In the genomic region with DNA sequence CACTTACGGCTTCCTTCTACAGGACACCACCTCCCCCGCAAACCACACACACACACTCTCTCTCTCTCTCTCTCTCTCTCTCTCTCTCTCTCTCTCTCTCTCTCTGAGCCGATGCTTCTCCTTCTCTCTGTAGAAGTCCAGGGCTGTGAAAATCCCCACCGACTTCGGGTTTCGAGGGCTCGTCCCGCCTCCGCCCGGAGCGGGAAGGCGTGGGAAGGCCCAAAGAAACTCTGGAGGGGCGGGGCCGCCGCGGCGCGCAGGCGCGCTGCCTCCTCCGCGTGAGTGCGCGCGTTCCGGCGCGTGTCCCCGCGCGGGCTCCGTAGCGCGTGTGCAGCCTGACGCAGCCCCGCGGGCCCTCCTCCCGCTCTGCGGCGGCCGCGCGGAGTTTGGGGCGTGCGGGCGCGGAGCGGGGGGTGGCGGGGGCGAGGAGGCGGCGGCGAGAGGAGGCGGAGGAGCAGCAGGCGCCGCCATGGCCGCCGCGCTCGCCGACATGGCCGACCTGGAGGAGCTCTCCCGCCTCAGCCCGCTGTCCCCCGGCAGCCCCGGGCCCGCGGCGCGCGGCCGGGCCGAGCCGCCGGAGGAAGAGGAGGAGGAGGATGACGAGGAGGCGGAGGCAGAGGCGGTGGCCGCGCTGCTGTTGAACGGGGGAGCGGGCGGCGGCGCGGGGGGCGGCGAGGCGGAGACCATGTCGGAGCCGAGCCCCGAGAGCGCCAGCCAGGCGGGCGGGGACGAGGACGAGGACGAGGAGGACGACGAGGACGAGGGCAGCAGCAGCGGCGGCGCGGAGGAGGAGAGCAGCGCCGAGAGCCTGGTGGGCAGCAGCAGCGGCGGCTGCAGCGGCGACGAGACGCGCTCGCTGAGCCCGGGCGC, we compare ENCODE assay signal across 8 mouse cellular contexts. TPM values are rescaled to one million over a fixed set of nuclear protein-coding genes. Genes with fewer than 3 reads are reported as not detected.
DNase-seq lines count a peak whose midpoint lies in the region; ATAC-seq and TF ChIP-seq lines count a peak whose summit lies in the region.

No protein-coding gene starts in this region.

- peaks cover 0 to 27% of the 10 kb centered on the region in 2 experiments; a peak in 2 of 4 replicates for H3K36me3 ChIP-seq in MEL (ENCODE audit: control insufficient read depth in 1 of 2, insufficient read depth in 2 of 2, low read length in 2 of 2)
- H3K36me3 ChIP-seq in hindbrain, embryonic 10.5 days = no peaks in the 10 kb centered on the region
- no peaks in the 10 kb centered on the region for H3K36me3 ChIP-seq in lung, postnatal 0 days (ENCODE audit: insufficient read depth, low read length)

- peak overlapping the region; percentile 76 for H3K4me2 ChIP-seq in lung, postnatal 0 days (replicated peaks; ENCODE audit: low read depth, low read length)

- peak in 1 of 2 experiments; percentile 31; a peak in 1 of 4 replicates for TF ChIP-seq EP300 in MEL (IDR thresholded peaks at IDR 0.05; ENCODE audit: low read depth in 1 of 2, low read length in 2 of 2)
- no peak for TF ChIP-seq EP300 in lung, postnatal 0 days (IDR thresholded peaks at IDR 0.05)

- H3K27ac ChIP-seq in MEL (ENCODE audit: control insufficient read depth, low read depth, low read length) = peak overlapping the region; percentile 91
- H3K27ac ChIP-seq in cerebellum, adult 2 months (ENCODE audit: insufficient read depth, low read length) = peak overlapping the region; percentile 93
- peak overlapping the region; percentile 98 for H3K27ac ChIP-seq in hindbrain, embryonic 10.5 days
- H3K27ac ChIP-seq in lung, postnatal 0 days (ENCODE audit: low read length) = peak overlapping the region; percentile 95

- peak; percentile 58 to 61; a peak in 1 of 4 replicates for TF ChIP-seq POLR2A in MEL (IDR thresholded peaks at IDR 0.05; ENCODE audit: control insufficient read depth in 1 of 2, insufficient read depth in 1 of 2, low read depth in 1 of 2, low read length in 2 of 2, poor library complexity in 1 of 2)
- peak; percentile 40 for TF ChIP-seq POLR2A in cerebellum, adult 2 months (IDR thresholded peaks at IDR 0.05; ENCODE audit: borderline replicate concordance, insufficient read depth, low read length)

- TF ChIP-seq RAD21 in MEL (IDR thresholded peaks at IDR 0.05; ENCODE audit: low read depth, low read length) = no peak

- H3K9me3 ChIP-seq in MEL (replicated peaks; ENCODE audit: insufficient read depth, low read length) = no peaks in the 10 kb centered on the region
- no peaks in the 10 kb centered on the region for H3K9me3 ChIP-seq in hindbrain, embryonic 10.5 days
- no peaks in the 10 kb centered on the region for H3K9me3 ChIP-seq in lung, postnatal 0 days (ENCODE audit: low read length)

- peak; percentile 89 for DNase-seq in MEL (ENCODE audit: low read depth, low spot score)
- peak; percentile 95 to 96 for DNase-seq in cerebellum, adult 2 months
- DNase-seq in forelimb bud, embryonic 11.5 days (ENCODE audit: low read depth, low spot score) = peak; percentile 92
- DNase-seq in hindbrain, embryonic 10.5 days (ENCODE audit: low spot score) = peak; percentile 90
- peak; percentile 94 for DNase-seq in layer of hippocampus, adult 9-11 months
- DNase-seq in lung, postnatal 0 days (ENCODE audit: low spot score) = peak; percentile 96
- DNase-seq in ovary, postnatal 14 days (ENCODE audit: low spot score) = peak; percentile 92
- peak; percentile 95 for DNase-seq in thymus, postnatal 14 days

- 1% methylated on average over 102 of the region's 117 CpGs for WGBS in cerebellum, adult 2 months
- 1% methylated on average over 110 of the region's 117 CpGs for WGBS in hindbrain, embryonic 10.5 days
- under 1% methylated on average over 58 of the region's 117 CpGs for WGBS in lung, postnatal 0 days

- peaks cover 6 to 30% of the 10 kb centered on the region in 2 experiments for H3K4me1 ChIP-seq in MEL (ENCODE audit: control insufficient read depth in 1 of 2, insufficient read depth in 2 of 2, low read length in 2 of 2)
- H3K4me1 ChIP-seq in cerebellum, adult 2 months (ENCODE audit: control insufficient read depth, insufficient read depth, low read length) = peaks cover 3% of the 10 kb centered on the region; the same call in 1 of the 2 replicates
- H3K4me1 ChIP-seq in hindbrain, embryonic 10.5 days (replicated peaks) = peaks cover 43% of the 10 kb centered on the region
- peaks cover 11% of the 10 kb centered on the region; the same call in 1 of the 2 replicates for H3K4me1 ChIP-seq in lung, postnatal 0 days (ENCODE audit: insufficient read depth, low read depth, low read length)

- peak overlapping the region; percentile 98 for H3K9ac ChIP-seq in MEL (ENCODE audit: control insufficient read depth, low read depth, low read length, poor library complexity, severe bottlenecking)
- peak overlapping the region; percentile 85 for H3K9ac ChIP-seq in lung, postnatal 0 days (replicated peaks; ENCODE audit: low read depth)

- H3K4me3 ChIP-seq in MEL (ENCODE audit: control insufficient read depth in 1 of 2, insufficient read depth in 1 of 2, low read depth in 2 of 2, low read length in 2 of 2) = peak overlapping the region; percentile 93 to 96
- H3K4me3 ChIP-seq in cerebellum, adult 2 months (replicated peaks; ENCODE audit: insufficient read depth, low read depth, low read length) = peak overlapping the region; percentile 59
- peak overlapping the region; percentile 97 for H3K4me3 ChIP-seq in hindbrain, embryonic 10.5 days
- peak overlapping the region; percentile 97 for H3K4me3 ChIP-seq in lung, postnatal 0 days (ENCODE audit: low read depth, low read length)

- peaks cover 45% of the 10 kb centered on the region for H3K79me2 ChIP-seq in MEL (ENCODE audit: control insufficient read depth, insufficient read depth, low read length, poor library complexity)

- no peak for TF ChIP-seq CTCF in MEL (IDR thresholded peaks at IDR 0.05 in 2 of 3, conservative IDR thresholded peaks at IDR 0.05 in 1 of 3; ENCODE audit: control insufficient read depth in 1 of 3, insufficient read depth in 1 of 3, low read depth in 2 of 3, low read length in 3 of 3, poor library complexity in 1 of 3, severe bottlenecking in 1 of 3)
- no peak for TF ChIP-seq CTCF in cerebellum, adult 2 months (IDR thresholded peaks at IDR 0.05; ENCODE audit: borderline replicate concordance, insufficient read depth, low read depth, low read length)
- TF ChIP-seq CTCF in lung, postnatal 0 days (IDR thresholded peaks at IDR 0.05) = no peak

- no peaks in the 10 kb centered on the region for H3K27me3 ChIP-seq in MEL (ENCODE audit: control insufficient read depth in 1 of 2, insufficient read depth in 2 of 2, low read length in 2 of 2)
- H3K27me3 ChIP-seq in cerebellum, adult 2 months (ENCODE audit: control insufficient read depth, insufficient read depth, low read length) = no peaks in the 10 kb centered on the region
- peaks cover 8% of the 10 kb centered on the region; the same call in 1 of the 2 replicates for H3K27me3 ChIP-seq in hindbrain, embryonic 10.5 days (ENCODE audit: insufficient read depth, poor library complexity, severe bottlenecking)
- no peaks in the 10 kb centered on the region for H3K27me3 ChIP-seq in lung, postnatal 0 days (replicated peaks; ENCODE audit: insufficient read depth, low read length)

- peak; percentile 97 for ATAC-seq in lung, postnatal 0 days

TF ChIP-seq in MEL, 35 proteins besides CTCF, POLR2A, EP300 and RAD21 (continues in another document):
- TF ChIP-seq POLR2AphosphoS5 (IDR thresholded peaks at IDR 0.05; ENCODE audit: borderline replicate concordance, low read depth, low read length) (no peak), ZMIZ1 (IDR thresholded peaks at IDR 0.05; ENCODE audit: low read depth, low read length) (no peak), ZKSCAN1 (IDR thresholded peaks at IDR 0.05; ENCODE audit: low read depth, low read length) (no peak), MAZ (IDR thresholded peaks at IDR 0.05; ENCODE audit: low read depth, low read length) (peak; percentile 77; the same call in 1 of the 2 replicates), KAT2A (conservative IDR thresholded peaks at IDR 0.05; ENCODE audit: low read depth, low read length) (no peak; the same call in 1 of the 2 replicates), NELFE (IDR thresholded peaks at IDR 0.05; ENCODE audit: low read depth, low read length) (peak; percentile 63), POLR2AphosphoS2 (IDR thresholded peaks at IDR 0.05; ENCODE audit: low read length) (no peak), ELF1 (IDR thresholded peaks at IDR 0.05; ENCODE audit: low read depth, low read length) (0 out of 2 replicates have a peak, but pooled peaks have one; percentile 17), GATA1 (IDR thresholded peaks at IDR 0.05; ENCODE audit: low read depth, low read length) (no peak), MAFK (IDR thresholded peaks at IDR 0.05; ENCODE audit: borderline replicate concordance, low read depth, low read length) (no peak), MEF2A (IDR thresholded peaks at IDR 0.05; ENCODE audit: extremely low read depth, insufficient replicate concordance, low read depth, low read length, poor library complexity, severe bottlenecking) (no peak), MYC (IDR thresholded peaks at IDR 0.05; ENCODE audit: low read depth, low read length) (0 out of 2 replicates have a peak, but pooled peaks have one; percentile 62), MAX (IDR thresholded peaks at IDR 0.05; ENCODE audit: low read length) (peak; percentile 94), SIN3A (IDR thresholded peaks at IDR 0.05; ENCODE audit: low read length) (no peak; the same call in 1 of the 2 replicates), E2F4 (IDR thresholded peaks at IDR 0.05; ENCODE audit: borderline replicate concordance, low read depth, low read length) (peak; percentile 44; the same call in 1 of the 2 replicates), ZC3H11A (IDR thresholded peaks at IDR 0.05; ENCODE audit: low read depth, low read length) (no peak), TAL1 (IDR thresholded peaks at IDR 0.05; ENCODE audit: low read length) (no peak), USF1 (IDR thresholded peaks at IDR 0.05; ENCODE audit: low read depth, low read length) (no peak), SMC3 (IDR thresholded peaks at IDR 0.05; ENCODE audit: low read depth, low read length) (no peak), CHD2 (IDR thresholded peaks at IDR 0.05; ENCODE audit: low read length) (no peak), GABPA (IDR thresholded peaks at IDR 0.05; ENCODE audit: low read depth, low read length) (no peak), CHD1 (IDR thresholded peaks at IDR 0.05; ENCODE audit: low read depth, low read length) (no peak; the same call in 1 of the 2 replicates), HCFC1 (IDR thresholded peaks at IDR 0.05; ENCODE audit: low read depth, low read length) (peak; percentile 80), JUND (IDR thresholded peaks at IDR 0.05; ENCODE audit: low read depth, low read length) (peak; percentile 95)

RNA-seq across cellular contexts. Expression of a gene that starts 1.0 kb away (rescaled TPM):
- total RNA-seq in MEL (2012; rRNA removed) = 25.9 and 29.5 TPM in 2 replicates
- polyA plus RNA-seq in MEL (2012; ENCODE audit: insufficient read depth in 1 of 2, insufficient read length in 2 of 2, low read depth in 1 of 2, low replicate concordance in 2 of 2, missing spikeins in 1 of 2) = 10 to 100 TPM; 32.5 to 42.0 TPM
- 46.4 and 47.9 TPM in 2 replicates for polyA plus RNA-seq in cerebellum, adult 2 months (2012; rRNA removed)
- polyA plus RNA-seq in hindbrain, embryonic 10.5 days (2016; fragmentation: Nextera tagmentation; extraction: Ambion mirVana) = 8.0 and 9.4 TPM in 2 replicates
- 7.6 and 9.9 TPM in 2 replicates for polyA plus RNA-seq in lung, postnatal 0 days (2015; fragmentation: Nextera tagmentation; extraction: Ambion mirVana)

Comparison
In these comparisons a context has a peak if more than half of its experiments do, and no peak if none do; other contexts are left out.
1. Peak in every context shown above with its lines: DNase-seq, ATAC-seq, H3K4me3 ChIP-seq and H3K27ac ChIP-seq.